Mouse (Mus musculus) small intestine, adult 2 months (tissue): ENCODE measurements at regions not wholly inside any gene's neighbourhood (a gene's known extent, or its start where the extent isn't known, plus 50 kb on each side); places are given as distances from the start of the nearest gene placed in this dataset.

ENCODE experiments used
- CTCF ChIP-seq: fragments of 200-500 bp; IDR thresholded peaks from 2 replicates; pipeline ENCODE4 v1.5.1; 2012; ENCODE audit warnings: low read depth, mild to moderate bottlenecking, control low read depth, inconsistent platforms, low read length, moderate library complexity, mixed read lengths; ENCODE audit not compliant: insufficient replicate concordance, insufficient read length; ENCODE audit errors: extremely low read depth
- POLR2A ChIP-seq: fragments of 200-500 bp; IDR thresholded peaks from 2 replicates; pipeline ENCODE4 v1.6.1; 2012; ENCODE audit warnings: low read depth, mild to moderate bottlenecking, control low read depth, inconsistent platforms, low read length, moderate library complexity

- TF ChIP-seq POLR2A = no peak
- no peak for TF ChIP-seq CTCF
Observed at GRCm38 (mm10) chr8:115436356-115436721, 271.3 kb downstream of the Maf start.
